Mouse (Mus musculus) CH12.LX (cell line): ENCODE measurements around the gene Cenpt. TPM values are rescaled to one million over a fixed set of nuclear protein-coding genes. Genes with fewer than 3 reads are reported as not detected.

ENCODE experiments used
- DNase-seq: peaks from one replicate; pipeline ENCODE4 v3.0.0-alpha.2; 2013; ENCODE audit errors: extremely low read depth
- H3K27ac ChIP-seq: 2 replicates; pipeline ENCODE4 v1.5.1; 2012; ENCODE audit warnings: low read depth, mild to moderate bottlenecking, control low read depth, moderate library complexity; ENCODE audit not compliant: insufficient read depth
- H3K27me3 ChIP-seq: replicated peaks from 2 replicates; pipeline ENCODE3; 2012; ENCODE audit warnings: inconsistent platforms
- H3K36me3 ChIP-seq, 2 experiments: replicated peaks in 1 of 2; 2 replicates each; pipeline versions ENCODE3 to v1.6.1; 2012; ENCODE audit warnings: inconsistent platforms in 1 of 2, low read length in 1 of 2, mild to moderate bottlenecking in 1 of 2, mixed read lengths in 1 of 2, moderate library complexity in 1 of 2; ENCODE audit not compliant: control insufficient read depth in 1 of 2, insufficient read depth in 1 of 2
- H3K4me1 ChIP-seq, 2 experiments: 2 replicates each; pipeline ENCODE4 v1.6.1; 2012; ENCODE audit warnings: inconsistent platforms in 1 of 2, moderate library complexity in 1 of 2; ENCODE audit not compliant: insufficient read depth in 2 of 2, control insufficient read depth in 1 of 2
- H3K4me2 ChIP-seq: 2 replicates; pipeline ENCODE4 v1.6.1; 2012; ENCODE audit warnings: low read depth, mild to moderate bottlenecking, control low read depth; ENCODE audit not compliant: poor library complexity, insufficient read depth, severe bottlenecking
- H3K4me3 ChIP-seq, 3 experiments: fragments of 150-350 bp in 1 of 3; sonication (generic) in 1 of 3; replicated peaks in 1 of 3; 2 replicates each; pipeline versions ENCODE3 to v1.5.1; 2011 to 2012; ENCODE audit warnings: low read depth in 2 of 3, low read length in 2 of 3, mild to moderate bottlenecking in 2 of 3, moderate library complexity in 2 of 3, control low read depth in 1 of 3, improper control_type of control experiment in 1 of 3, inconsistent platforms in 1 of 3, mixed read lengths in 1 of 3; ENCODE audit not compliant: poor library complexity in 1 of 3
- H3K79me2 ChIP-seq: replicated peaks from 2 replicates; pipeline ENCODE4 v1.6.1; 2012; ENCODE audit warnings: mild to moderate bottlenecking, moderate library complexity; ENCODE audit not compliant: control insufficient read depth, poor library complexity, insufficient read depth, severe bottlenecking; ENCODE audit errors: extremely low read depth
- H3K9ac ChIP-seq: 2 replicates; pipeline ENCODE4 v1.6.1; 2012; ENCODE audit warnings: low read depth, mild to moderate bottlenecking, control low read depth, moderate library complexity; ENCODE audit not compliant: insufficient read depth
- H3K9me3 ChIP-seq: replicated peaks from 2 replicates; pipeline ENCODE3; 2012; ENCODE audit warnings: low read length, inconsistent platforms, mixed read lengths
- CHD2 ChIP-seq: IDR thresholded peaks from 2 replicates; pipeline ENCODE4 v1.6.1; 2011; ENCODE audit warnings: low read length, improper control_type of control experiment
- E2F4 ChIP-seq: IDR thresholded peaks from 2 replicates; pipeline ENCODE4 v1.6.1; 2011; ENCODE audit warnings: low read depth, low read length, improper control_type of control experiment; ENCODE audit not compliant: insufficient replicate concordance
- GABPA ChIP-seq: IDR thresholded peaks from 2 replicates; pipeline ENCODE4 v1.6.1; 2012; ENCODE audit warnings: low read depth, low read length, improper control_type of control experiment, inconsistent platforms; ENCODE audit not compliant: insufficient replicate concordance
- HCFC1 ChIP-seq: IDR thresholded peaks from 2 replicates; pipeline ENCODE4 v1.6.1; 2012; ENCODE audit warnings: low read depth, mild to moderate bottlenecking, inconsistent platforms, low read length, improper control_type of control experiment
- IRF4 ChIP-seq: IDR thresholded peaks from 2 replicates; pipeline ENCODE4 v1.6.1; 2014; ENCODE audit warnings: low read depth, mild to moderate bottlenecking, inconsistent platforms, low read length, improper control_type of control experiment
- MAX ChIP-seq: IDR thresholded peaks from 2 replicates; pipeline ENCODE4 v1.6.1; 2011; ENCODE audit warnings: low read length, improper control_type of control experiment
- MAZ ChIP-seq: IDR thresholded peaks from 2 replicates; pipeline ENCODE4 v1.6.1; 2012; ENCODE audit warnings: low read depth, mild to moderate bottlenecking, inconsistent platforms, low read length, improper control_type of control experiment, moderate library complexity
- MEF2A ChIP-seq: IDR thresholded peaks from 2 replicates; pipeline ENCODE4 v1.6.1; 2014; ENCODE audit warnings: low read depth, mild to moderate bottlenecking, inconsistent platforms, low read length, improper control_type of control experiment, borderline replicate concordance
- MXI1 ChIP-seq: IDR thresholded peaks from 2 replicates; pipeline ENCODE4 v1.6.1; 2011; ENCODE audit warnings: mild to moderate bottlenecking, low read depth, low read length, improper control_type of control experiment
- MYC ChIP-seq: IDR thresholded peaks from 2 replicates; pipeline ENCODE4 v1.6.1; 2011; ENCODE audit warnings: low read depth, mild to moderate bottlenecking, improper control_type of control experiment, low read length
- NELFE ChIP-seq: IDR thresholded peaks from 2 replicates; pipeline ENCODE4 v1.6.1; 2011; ENCODE audit warnings: low read depth, low read length, improper control_type of control experiment
- NRF1 ChIP-seq: IDR thresholded peaks from 2 replicates; pipeline ENCODE4 v1.6.1; 2014; ENCODE audit warnings: low read depth, mild to moderate bottlenecking, inconsistent platforms, low read length, improper control_type of control experiment, moderate library complexity
- PAX5 ChIP-seq: IDR thresholded peaks from 2 replicates; pipeline ENCODE4 v1.6.1; 2012; ENCODE audit warnings: low read length, inconsistent platforms, mixed read lengths
- POLR2A ChIP-seq: IDR thresholded peaks from 2 replicates; pipeline ENCODE4 v1.6.1; 2011; ENCODE audit warnings: low read depth, mild to moderate bottlenecking, improper control_type of control experiment, low read length
- POLR2AphosphoS2 ChIP-seq: IDR thresholded peaks from 2 replicates; pipeline ENCODE4 v1.6.1; 2011; ENCODE audit warnings: low read depth, low read length, improper control_type of control experiment
- RAD21 ChIP-seq: IDR thresholded peaks from 2 replicates; pipeline ENCODE4 v1.6.1; 2011; ENCODE audit warnings: low read depth, mild to moderate bottlenecking, low read length, improper control_type of control experiment, moderate library complexity
- RCOR1 ChIP-seq: conservative IDR thresholded peaks from 2 replicates; pipeline ENCODE4 v1.6.1; 2012; ENCODE audit warnings: low read depth, mild to moderate bottlenecking, inconsistent platforms, low read length, improper control_type of control experiment
- SMC3 ChIP-seq: IDR thresholded peaks from 2 replicates; pipeline ENCODE4 v1.6.1; 2011; ENCODE audit warnings: low read depth, low read length, improper control_type of control experiment
- TBP ChIP-seq: conservative IDR thresholded peaks from 2 replicates; pipeline ENCODE4 v1.6.1; 2011; ENCODE audit warnings: low read depth, low read length, improper control_type of control experiment
- TCF12 ChIP-seq: IDR thresholded peaks from 2 replicates; pipeline ENCODE4 v1.6.1; 2014; ENCODE audit warnings: low read depth, mild to moderate bottlenecking, inconsistent platforms, low read length, improper control_type of control experiment
- UBTF ChIP-seq: IDR thresholded peaks from 2 replicates; pipeline ENCODE4 v1.6.1; 2012; ENCODE audit warnings: low read depth, mild to moderate bottlenecking, inconsistent platforms, low read length, improper control_type of control experiment, moderate library complexity
- USF2 ChIP-seq: conservative IDR thresholded peaks from 2 replicates; pipeline ENCODE4 v1.6.1; 2011; ENCODE audit warnings: low read depth, low read length, improper control_type of control experiment
- ZKSCAN1 ChIP-seq: IDR thresholded peaks from 2 replicates; pipeline ENCODE4 v1.6.1; 2012; ENCODE audit warnings: low read depth, inconsistent platforms, low read length, improper control_type of control experiment, borderline replicate concordance
- dilution Hi-C: fragments of 300-500 bp; cut with MboI; formaldehyde crosslinking; loops from 2 replicates; pipeline ENCODE4 v1.14.3; 2020; ENCODE audit warnings: low sequenced_read_pairs; ENCODE audit not compliant: extremely low pct_unique_long_range_greater_than_20kb, extremely low pct_ligation_motif_present
- in situ Hi-C: fragments of 300-500 bp; cut with MboI; formaldehyde crosslinking; loops from 3 replicates; pipeline ENCODE4 v1.14.3; 2019; ENCODE audit warnings: low sequenced_read_pairs, low pct_ligation_motif_present, low pct_unique_long_range_greater_than_20kb, mixed read lengths
- polyA plus RNA-seq: library from polyadenylated mRNA; unstranded; fragments of >175 nt; gene quantifications from 2 replicates; pipeline ENCODE4 v1.2.1, GENCODE M21; 2012; ENCODE audit warnings: low read depth; ENCODE audit not compliant: insufficient read length
- total RNA-seq, 2 experiments: library from RNA; depleted of rRNA; stranded (reverse); fragments of 300-350 nt in 1 of 2; fragments of >200 nt in 1 of 2; gene quantifications; 2 replicates each; pipeline ENCODE4 v1.2.3; 2012 to 2014

Gene Cenpt
- total and polyA plus RNA-seq, 3 experiments, result 17.3 to 29.4 (median 21.3) TPM

GRCm38 (mm10) chr8:105808480-105808879 is 44.6 kb downstream of the Cenpt start:
- Histone ChIP-seq H3K4me1 (peaks cover 15 to 63% of the 10 kb centered on the region in 2 experiments), H3K79me2 (peaks cover 20% of the 10 kb centered on the region), H3K27ac (no peak overlapping the region), H3K36me3 (peaks cover 0 to 51% of the 10 kb centered on the region in 2 experiments), H3K27me3 (no peaks in the 10 kb centered on the region), H3K9ac (no peak overlapping the region), H3K4me2 (no peak overlapping the region), H3K4me3 (no peak overlapping the region), H3K9me3 (no peaks in the 10 kb centered on the region)
- DNase-seq, result no peak
- dilution Hi-C loops, result no loop called here
- TF ChIP-seq IRF4 (no peak), TBP (no peak), E2F4 (no peak), MAX (no peak), TCF12 (no peak), POLR2AphosphoS2 (no peak), MYC (no peak), POLR2A (no peak), HCFC1 (no peak), NELFE (no peak), ZKSCAN1 (no peak), GABPA (no peak), MXI1 (no peak), RCOR1 (no peak), RAD21 (no peak), MEF2A (no peak), NRF1 (no peak)
- in situ Hi-C loops, result no loop called here

- Histone ChIP-seq H3K9ac (no peak overlapping the region), H3K4me2 (no peak overlapping the region), H3K36me3 (peaks cover 0 to 47% of the 10 kb centered on the region in 2 experiments), H3K27me3 (no peaks in the 10 kb centered on the region), H3K4me1 (peaks cover 15 to 63% of the 10 kb centered on the region in 2 experiments), H3K27ac (no peak overlapping the region), H3K79me2 (peaks cover 20% of the 10 kb centered on the region), H3K4me3 (no peak overlapping the region), H3K9me3 (no peaks in the 10 kb centered on the region)
- in situ Hi-C loops (no loop called here), dilution Hi-C loops (no loop called here)
- TF ChIP-seq GABPA (no peak), PAX5 (no peak), UBTF (no peak), SMC3 (no peak), CHD2 (no peak), POLR2A (no peak), TBP (no peak), MYC (no peak), RAD21 (no peak), NELFE (no peak), USF2 (no peak), MAZ (no peak), MXI1 (no peak)
- DNase-seq, result no peak
These were observed 45.3 kb downstream of the Cenpt start for GRCm38 (mm10) chr8:105807766-105808165.
